Mouse (Mus musculus): ENCODE data around the gene Avp. TPM values are rescaled to one million over a fixed set of nuclear protein-coding genes. Genes with fewer than 3 reads are reported as not detected.

Avp gene
- not detected for total RNA-seq (2023)

DNA sequence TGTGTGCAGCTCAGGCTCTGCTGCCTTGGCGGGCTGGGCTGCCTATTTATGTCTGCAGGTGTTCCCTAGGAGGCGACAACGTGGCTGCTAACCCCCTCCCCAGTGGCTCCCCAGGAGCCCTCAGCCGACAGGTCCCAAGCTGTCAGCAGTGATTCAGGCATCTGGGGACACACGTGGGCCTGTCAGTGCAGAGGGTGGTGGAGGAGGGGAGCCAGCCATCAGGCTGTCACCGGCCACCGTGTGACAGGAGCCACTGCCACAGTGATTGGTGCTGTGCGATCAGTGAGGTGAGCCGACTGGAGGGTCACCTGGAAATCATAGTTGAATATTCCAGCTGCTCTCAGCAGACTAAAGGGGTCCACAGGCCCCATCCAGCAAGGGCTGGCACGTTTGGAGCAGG is at the start of gene Avp:
Gene Avp, minus strand, starts transcription at position 3 of the 400 bp plus-strand sequence.

DNA sequence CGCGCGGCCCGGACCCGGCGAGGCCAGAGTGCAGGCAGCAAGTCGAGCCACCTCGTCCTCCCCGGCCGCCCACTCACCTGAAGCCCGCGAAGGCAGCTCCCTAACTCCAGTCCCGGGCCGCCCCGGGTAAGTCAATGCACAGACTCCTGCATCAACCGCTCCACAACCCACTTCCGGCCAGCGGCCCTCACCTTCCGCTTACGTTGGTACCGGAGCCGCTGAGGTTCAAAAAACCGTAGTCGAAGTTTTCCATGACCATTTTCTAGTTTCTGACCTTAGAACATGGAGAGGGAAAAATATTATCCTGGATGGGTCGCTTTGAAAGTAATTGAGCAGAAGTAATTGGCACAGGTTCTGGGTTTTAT is 47.5 kb upstream of the Avp start, which contains the start of the genes Fastkd5 and Ubox5:
Gene Fastkd5, minus strand, starts transcription at position 189 of the 365 bp plus-strand sequence.
Gene Ubox5, minus strand, starts transcription at position 200 of the 365 bp plus-strand sequence.

DNA sequence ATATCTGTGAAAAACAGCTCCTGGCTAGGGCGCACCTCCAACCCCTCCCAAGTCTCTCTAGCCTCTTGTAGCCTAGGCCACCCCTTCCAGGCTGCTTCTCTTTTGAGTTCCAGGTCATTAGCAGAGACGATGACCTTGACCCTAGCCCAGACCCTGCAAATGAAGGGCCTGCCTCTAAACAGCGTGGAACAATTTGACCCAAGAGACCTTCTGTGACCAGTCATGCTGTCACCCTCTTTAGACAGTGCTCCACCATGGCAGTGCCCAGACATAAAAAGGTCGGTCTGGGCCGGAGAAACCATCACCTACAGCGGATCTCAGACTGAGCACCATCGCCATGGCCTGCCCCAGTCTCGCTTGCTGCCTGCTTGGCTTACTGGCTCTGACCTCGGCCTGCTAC is 6.5 kb downstream of the Avp start, which contains the start of gene Oxt:
Gene Oxt, plus strand, starts transcription at position 301 of the 400 bp plus-strand sequence.

GRCm38 (mm10) chr2:130563212-130564055 is 18.9 kb downstream of the Avp start, which contains the start of gene Mrps26:
TSS of gene Mrps26 (plus strand) at chr2:130563742.

Other genes with a start within 250 kb of the Avp start
- gene Cpxm1, start 185.0 kb downstream of the Avp start, total RNA-seq (2023): 1 to 10 TPM in 1 of 2 experiments, not detected in 1; 1.2 TPM
- not detected for gene Gm28372, start 177.3 kb downstream of the Avp start, total RNA-seq (2023)
- not detected for gene 1700020A23Rik, start 177.3 kb downstream of the Avp start, total RNA-seq (2023)
- gene Tmem239, start 176.1 kb downstream of the Avp start, total RNA-seq (2023): not detected
- 100 to 1,000 TPM; 156 to 175 TPM for gene Vps16, start 158.2 kb downstream of the Avp start, total RNA-seq (2023)
- gene Pced1a, start 157.9 kb downstream of the Avp start, total RNA-seq (2023): 10 to 100 TPM; 22.2 to 26.2 TPM
- gene Ptpra, start 132.3 kb downstream of the Avp start, total RNA-seq (2023): 100 to 1,000 TPM; 104 to 116 TPM
- gene Mrps26, start 18.8 kb downstream of the Avp start, total RNA-seq (2023): 10 to 100 TPM; 51.4 to 51.5 TPM
- not detected for gene Oxt, start 6.4 kb downstream of the Avp start, total RNA-seq (2023)
- 10 to 100 TPM; 11.4 to 13.1 TPM for gene Fastkd5, start 47.5 kb upstream of the Avp start, total RNA-seq (2023)
- 1 to 10 TPM; 5.8 to 9.7 TPM for gene Ubox5, start 47.5 kb upstream of the Avp start, total RNA-seq (2023)
- gene Lzts3, start 60.2 kb upstream of the Avp start, total RNA-seq (2023): 1 to 10 TPM; 5.4 to 5.9 TPM
- gene Ddrgk1, start 82.1 kb upstream of the Avp start, total RNA-seq (2023): 100 to 1,000 TPM; 143 to 150 TPM
- gene Itpa, start 85.1 kb upstream of the Avp start, total RNA-seq (2023): 10 to 100 TPM; 17.8 to 22.2 TPM
- gene Slc4a11, start 115.0 kb upstream of the Avp start, total RNA-seq (2023): 1 to 10 TPM; 5.8 to 7.1 TPM